Mouse (Mus musculus) liver, embryonic 11.5 days (tissue): ENCODE measurements at regions not wholly inside any gene's neighbourhood (a gene's known extent, or its start where the extent isn't known, plus 50 kb on each side); places are given as distances from the start of the nearest gene placed in this dataset.
"Not testable (repeated sequence)": the region's sequence is repeated elsewhere in the genome, so short reads cannot be mapped to it uniquely, and the experiment has no call there.

ENCODE experiments used
- ATAC-seq: fragments of 200-750 bp; cut with Nextera tagmentation; replicated peaks from 2 replicates; pipeline ENCODE4 v1.8.0; 2017; ENCODE audit warnings: moderate number of reproducible peaks, mild to moderate bottlenecking, moderate TSS enrichment, moderate library complexity; ENCODE audit not compliant: low FRiP score
- DNase-seq: peaks from one replicate; pipeline ENCODE4 v3.0.0-alpha.2; 2017; ENCODE audit warnings: low spot score
- H3K27ac ChIP-seq: fragments of 300-500 bp; sonication (generic); 2 replicates; pipeline ENCODE4 v1.5.1; 2014; ENCODE audit warnings: mild to moderate bottlenecking, low read depth, low read length, control low read depth
- H3K27me3 ChIP-seq: fragments of 300-500 bp; sonication (generic); replicated peaks from 2 replicates; pipeline ENCODE4 v1.6.1; 2014; ENCODE audit warnings: low read length, mixed read lengths; ENCODE audit not compliant: control insufficient read depth, insufficient read depth
- H3K36me3 ChIP-seq: fragments of 300-500 bp; sonication (generic); 2 replicates; pipeline ENCODE4 v1.6.1; 2014; ENCODE audit warnings: mild to moderate bottlenecking, low read length, moderate library complexity, mixed read lengths; ENCODE audit not compliant: control insufficient read depth, insufficient read depth
- H3K4me1 ChIP-seq: fragments of 300-500 bp; sonication (generic); replicated peaks from 2 replicates; pipeline ENCODE4 v1.6.1; 2014; ENCODE audit warnings: low read length, mixed read lengths; ENCODE audit not compliant: control insufficient read depth, insufficient read depth
- H3K4me2 ChIP-seq: fragments of 300-500 bp; sonication (generic); 2 replicates; pipeline ENCODE4 v1.6.1; 2014; ENCODE audit warnings: mild to moderate bottlenecking, control low read depth, moderate library complexity
- H3K4me3 ChIP-seq: fragments of 300-500 bp; sonication (generic); 2 replicates; pipeline ENCODE4 v1.5.1; 2014; ENCODE audit warnings: low read depth, low read length, control low read depth
- H3K9ac ChIP-seq: fragments of 300-500 bp; sonication (generic); 2 replicates; pipeline ENCODE4 v1.6.1; 2014; ENCODE audit warnings: low read depth, low read length, control low read depth
- H3K9me3 ChIP-seq: fragments of 300-500 bp; sonication (generic); 2 replicates; pipeline ENCODE4 v1.6.1; 2016; ENCODE audit warnings: low read length, inconsistent platforms, mixed read lengths; ENCODE audit not compliant: control insufficient read depth
- WGBS: fragments of 180-500 bp; shearing (Covaris S2); extraction: QIAGEN DNeasy Blood & Tissue Kit; methylation state at CpG from one replicate; pipeline ENCODE4 v1.1.7; 2014; 5-methylcytosine and 5-hydroxymethylcytosine counted together

DNA sequence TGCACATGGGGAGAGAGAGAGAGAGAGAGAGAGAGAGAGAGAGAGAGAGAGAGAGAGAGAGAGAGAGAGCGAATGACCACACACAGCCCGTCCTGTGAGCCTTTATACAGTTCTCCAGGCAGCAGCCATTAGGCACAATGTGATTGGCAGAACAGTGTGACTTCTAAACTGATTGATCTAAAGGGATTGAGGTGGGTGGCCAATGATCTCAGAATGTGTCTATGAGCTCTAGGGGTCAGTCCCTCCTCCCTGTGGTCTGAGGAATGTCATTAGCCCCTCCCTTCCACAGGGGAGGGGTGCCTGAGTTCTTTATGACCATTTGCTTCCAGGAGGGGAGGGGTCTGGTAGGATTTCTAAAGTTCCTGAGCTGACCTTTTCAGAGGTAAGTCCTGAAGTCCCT lies 62.1 kb downstream of the Duxbl3 start:
- H3K27me3 ChIP-seq, H3K36me3 ChIP-seq, H3K27ac ChIP-seq, DNase-seq, ATAC-seq, H3K4me2 ChIP-seq, H3K4me3 ChIP-seq, H3K4me1 ChIP-seq, H3K9me3 ChIP-seq, H3K9ac ChIP-seq: not testable (repeated sequence)
- 69% methylated on average over 2 of the region's 2 CpGs for WGBS

DNA sequence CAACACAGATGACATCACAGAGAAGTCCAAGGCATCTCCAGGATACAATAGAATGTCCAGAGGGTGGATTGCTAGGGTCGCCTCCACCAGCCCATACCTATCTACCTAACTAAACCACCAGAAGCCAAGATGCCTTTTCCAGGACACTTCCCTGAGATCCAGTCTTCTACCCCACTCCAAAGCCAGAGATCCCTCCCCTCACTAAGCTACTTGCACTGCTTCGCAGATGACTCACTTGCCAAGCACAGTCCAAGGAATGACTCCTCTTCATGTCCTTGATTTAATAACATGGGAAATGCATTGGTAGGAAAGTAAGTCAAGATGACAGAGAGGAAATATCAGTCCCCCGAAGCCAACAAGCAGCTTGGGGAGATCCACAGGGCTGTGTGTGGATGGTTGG lies 63.0 kb downstream of the Duxbl3 start:
- whole genome bisulfite sequencing = 85% methylated on average over 3 of the region's 3 CpGs
- no peaks in the 10 kb centered on the region for H3K4me1 ChIP-seq

DNA sequence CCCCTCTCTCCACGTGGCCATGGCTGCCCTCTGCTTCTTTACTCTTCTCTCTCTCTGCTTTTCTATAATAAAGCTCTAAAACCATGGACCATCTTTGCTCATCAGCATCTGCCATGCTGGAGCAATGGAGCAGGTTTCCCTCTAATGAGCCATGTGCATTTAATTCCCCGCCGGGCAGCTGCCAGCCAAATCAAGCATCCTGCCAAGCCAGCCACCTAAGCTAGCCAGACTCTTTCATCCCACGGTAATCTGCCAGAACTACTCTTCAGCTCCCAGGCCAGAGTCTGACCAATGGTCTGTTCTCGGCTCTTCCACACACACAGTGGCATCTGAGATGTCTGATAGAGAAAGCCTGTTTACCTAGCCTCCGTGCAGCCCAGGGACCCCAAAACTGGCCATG lies 70.8 kb downstream of the Duxbl3 start:
- Histone ChIP-seq H3K4me1 (no peaks in the 10 kb centered on the region), H3K9me3 (no peaks in the 10 kb centered on the region), H3K9ac (no peak overlapping the region), H3K27ac (no peak overlapping the region), H3K4me3 (no peak overlapping the region), H3K27me3 (no peaks in the 10 kb centered on the region), H3K4me2 (no peak overlapping the region), H3K36me3 (no peaks in the 10 kb centered on the region)
- ATAC-seq (no peak), DNase-seq (no peak)
- WGBS = 78% methylated on average over 6 of the region's 6 CpGs

More for the DNA sequence above, 63.0 kb downstream of the Duxbl3 start:
- Histone ChIP-seq H3K4me2 (no peak overlapping the region), H3K36me3 (no peaks in the 10 kb centered on the region), H3K27ac (no peak overlapping the region), H3K9me3 (no peaks in the 10 kb centered on the region), H3K27me3 (no peaks in the 10 kb centered on the region), H3K4me3 (no peak overlapping the region), H3K9ac (no peak overlapping the region)
- DNase-seq = no peak
- ATAC-seq = no peak

DNA sequence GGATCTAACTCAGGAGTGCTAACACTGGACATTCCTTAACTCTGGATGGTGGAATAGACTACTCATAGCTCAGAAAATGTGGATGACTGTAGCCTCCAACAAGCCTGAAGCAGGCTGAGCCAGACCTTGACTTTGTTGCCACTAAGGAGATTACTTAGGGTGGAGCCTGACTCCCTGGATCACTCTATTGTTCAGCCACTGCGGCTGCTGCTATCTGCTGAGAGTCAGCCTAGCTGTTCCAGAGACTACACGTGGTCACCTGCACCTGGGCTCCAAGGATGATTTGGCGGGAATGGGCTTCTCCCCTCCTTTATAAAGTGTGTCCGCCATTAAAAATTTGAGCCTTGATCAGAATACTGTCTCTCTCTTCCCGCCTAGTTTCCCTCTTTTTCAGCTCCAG lies 83.3 kb downstream of the Duxbl3 start:
- H3K27ac ChIP-seq = no peak overlapping the region
- H3K4me1 ChIP-seq = no peaks in the 10 kb centered on the region
- no peak overlapping the region for H3K4me3 ChIP-seq
- no peak overlapping the region for H3K4me2 ChIP-seq
- no peak overlapping the region for H3K9ac ChIP-seq
- DNase-seq (no peak), ATAC-seq (no peak)
- 77% methylated on average over 5 of the region's 5 CpGs for WGBS
- H3K36me3 ChIP-seq = no peaks in the 10 kb centered on the region
- no peaks in the 10 kb centered on the region for H3K27me3 ChIP-seq
- no peaks in the 10 kb centered on the region for H3K9me3 ChIP-seq

DNA sequence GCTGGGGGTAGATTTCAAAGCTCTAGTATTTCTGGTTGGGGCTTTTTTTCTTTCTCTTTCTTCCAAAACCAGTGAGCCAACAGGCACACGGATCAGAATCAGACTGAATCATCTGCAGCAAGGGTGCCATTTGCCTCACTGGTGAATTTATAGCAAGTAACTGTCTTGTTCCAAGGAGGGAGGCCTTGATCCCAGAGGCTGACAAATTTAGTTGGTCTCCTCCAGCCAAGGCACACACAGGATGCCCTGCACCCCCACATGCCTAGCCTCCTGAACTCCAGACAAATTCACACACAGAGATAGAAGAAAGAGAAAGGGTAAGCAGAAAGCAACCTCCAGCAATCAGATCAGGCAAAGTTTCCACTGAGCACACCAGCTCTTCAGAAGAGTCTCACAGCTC lies 87.5 kb downstream of the Duxbl3 start:
- H3K4me2 ChIP-seq = no peak overlapping the region
- H3K27me3 ChIP-seq = no peaks in the 10 kb centered on the region
- ATAC-seq = no peak
- no peaks in the 10 kb centered on the region for H3K4me1 ChIP-seq
- H3K4me3 ChIP-seq = no peak overlapping the region
- no peaks in the 10 kb centered on the region for H3K9me3 ChIP-seq
- H3K27ac ChIP-seq = no peak overlapping the region
- H3K9ac ChIP-seq = no peak overlapping the region
- 21% methylated on average over 1 of the region's 1 CpGs for WGBS
- no peak for DNase-seq
- no peaks in the 10 kb centered on the region for H3K36me3 ChIP-seq

DNA sequence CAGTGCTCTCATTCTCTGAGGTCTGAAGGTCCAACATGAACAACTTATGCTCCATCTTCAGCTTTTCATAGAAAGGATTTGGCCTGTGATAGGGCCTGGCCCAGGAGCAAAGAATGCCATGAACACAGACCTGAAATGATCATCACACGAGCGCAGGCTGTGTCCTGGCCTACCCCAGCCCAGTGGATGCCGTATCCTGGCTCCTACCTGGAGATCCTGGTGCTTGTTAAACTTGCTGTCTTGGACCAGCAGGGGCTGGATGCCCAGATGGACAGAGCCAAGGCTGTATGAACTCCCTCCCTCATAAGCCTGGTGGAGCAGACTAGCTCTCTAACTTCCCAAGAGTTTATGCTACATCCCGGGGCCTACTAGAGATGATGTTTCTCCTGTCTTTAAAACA lies 89.5 kb downstream of the Duxbl3 start:
- WGBS = 88% methylated on average over 4 of the region's 4 CpGs
- H3K4me2 ChIP-seq = no peak overlapping the region
- no peak for ATAC-seq
- no peak for DNase-seq
- H3K9me3 ChIP-seq = no peaks in the 10 kb centered on the region
- H3K27ac ChIP-seq = no peak overlapping the region
- H3K36me3 ChIP-seq = no peaks in the 10 kb centered on the region
- H3K4me3 ChIP-seq = no peak overlapping the region
- H3K4me1 ChIP-seq = no peaks in the 10 kb centered on the region
- H3K27me3 ChIP-seq = no peaks in the 10 kb centered on the region
- no peak overlapping the region for H3K9ac ChIP-seq

DNA sequence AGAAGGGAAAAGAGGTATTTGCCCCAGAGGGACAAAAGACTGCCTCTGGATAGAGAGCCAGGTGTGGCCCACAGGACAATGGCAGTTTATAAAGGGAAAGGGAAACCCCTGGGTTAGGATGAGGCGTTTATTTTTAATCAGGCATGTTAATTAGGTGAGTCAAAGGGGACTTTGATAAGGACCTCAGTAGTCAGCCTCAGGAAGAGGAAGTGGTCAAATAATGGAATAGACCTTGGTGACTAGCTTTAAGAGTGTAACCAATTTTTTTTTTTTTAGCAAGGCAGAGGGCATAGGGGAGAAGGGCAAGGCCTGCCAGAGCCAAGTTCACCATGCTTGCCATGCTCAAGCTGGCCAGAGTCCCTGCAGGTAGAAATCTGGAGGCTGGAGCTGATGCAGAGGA lies 95.2 kb downstream of the Duxbl3 start:
- no peaks in the 10 kb centered on the region for H3K9me3 ChIP-seq
- WGBS = 27% methylated on average over 1 of the region's 1 CpGs
- DNase-seq = no peak

DNA sequence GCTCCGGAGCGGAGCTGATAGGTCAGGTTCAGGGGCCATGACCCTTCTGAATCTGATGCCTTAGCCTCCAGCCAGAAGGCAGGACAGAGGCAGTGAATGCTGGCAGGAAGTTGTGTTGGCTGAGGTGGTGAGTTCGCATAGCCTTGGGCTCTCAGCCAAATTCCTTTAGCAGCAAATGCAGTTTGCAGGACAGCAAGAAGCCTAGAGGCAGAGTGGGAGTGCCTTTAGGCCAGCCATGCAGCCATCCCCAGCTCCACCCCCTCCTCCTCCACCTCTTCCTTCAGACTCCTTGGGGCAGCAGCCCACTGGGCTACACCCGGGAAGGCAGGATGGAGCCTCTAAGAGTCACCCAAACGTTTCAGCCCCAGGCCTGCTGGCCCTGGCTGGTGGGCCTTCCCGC lies 99.5 kb downstream of the Duxbl3 start:
- 44% methylated on average over 6 of the region's 6 CpGs for WGBS
- H3K4me3 ChIP-seq = no peak overlapping the region
- H3K4me2 ChIP-seq = no peak overlapping the region
- no peaks in the 10 kb centered on the region for H3K9me3 ChIP-seq
- H3K36me3 ChIP-seq = no peaks in the 10 kb centered on the region
- DNase-seq = peak; percentile 28
- no peak for ATAC-seq
- no peak overlapping the region for H3K9ac ChIP-seq
- no peak overlapping the region for H3K27ac ChIP-seq
- 0 out of 2 replicates have a peak, but pooled peaks cover 3% of the 10 kb centered on the region for H3K4me1 ChIP-seq
- no peaks in the 10 kb centered on the region for H3K27me3 ChIP-seq

More for the DNA sequence above, 95.2 kb downstream of the Duxbl3 start:
- no peaks in the 10 kb centered on the region for H3K27me3 ChIP-seq
- no peak overlapping the region for H3K4me3 ChIP-seq
- no peaks in the 10 kb centered on the region for H3K36me3 ChIP-seq
- no peak overlapping the region for H3K27ac ChIP-seq
- no peak for ATAC-seq
- no peak overlapping the region for H3K4me2 ChIP-seq
- H3K4me1 ChIP-seq = 0 out of 2 replicates have a peak, but pooled peaks cover 3% of the 10 kb centered on the region
- H3K9ac ChIP-seq = no peak overlapping the region

DNA sequence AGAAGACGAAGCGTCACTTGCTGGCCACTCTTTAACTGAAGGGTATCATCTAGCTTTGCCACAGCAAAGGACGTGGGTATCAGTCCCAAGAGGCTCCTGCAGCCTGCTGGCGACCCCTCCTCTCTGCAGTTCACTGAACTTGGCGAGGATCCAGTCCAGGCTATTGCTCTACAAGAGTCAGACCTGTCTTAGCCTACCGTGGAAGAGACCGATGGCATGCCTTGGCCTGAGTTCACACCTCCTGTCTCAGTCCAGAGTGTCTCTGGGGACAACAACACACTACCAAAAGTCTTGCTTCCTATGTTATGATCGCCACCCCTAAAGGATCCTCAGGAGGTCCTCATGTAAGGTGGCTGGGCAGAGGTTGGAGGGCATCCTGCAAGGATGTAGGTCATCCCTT lies 100.2 kb downstream of the Duxbl3 start:
- no peaks in the 10 kb centered on the region for H3K36me3 ChIP-seq
- H3K9me3 ChIP-seq = no peaks in the 10 kb centered on the region
- no peak for ATAC-seq
- no peaks in the 10 kb centered on the region for H3K27me3 ChIP-seq
- peak; percentile 23 for DNase-seq
- no peak overlapping the region for H3K4me3 ChIP-seq
- H3K4me1 ChIP-seq = 0 out of 2 replicates have a peak, but pooled peaks cover 3% of the 10 kb centered on the region
- WGBS = 81% methylated on average over 8 of the region's 8 CpGs
- no peak overlapping the region for H3K4me2 ChIP-seq
- no peak overlapping the region for H3K9ac ChIP-seq
- no peak overlapping the region for H3K27ac ChIP-seq
